Mouse (Mus musculus): Measurements from ENCODE around the gene Hlcs. TPM values are rescaled to one million over a fixed set of nuclear protein-coding genes. Genes with fewer than 3 reads are reported as not detected.

The Hlcs gene
- polyA plus RNA-seq, 1 experiment from 2014 or later: 9.1 TPM

- no peak for ATAC-seq (ENCODE audit: insufficient read depth, low FRiP score, low read depth)
- no peak overlapping the region; the same call in 1 of the 2 replicates for H3K27ac ChIP-seq
- H3K4me2 ChIP-seq: no peak overlapping the region
- H3K4me1 ChIP-seq: no peaks in the 10 kb centered on the region
- H3K36me3 ChIP-seq: no peaks in the 10 kb centered on the region
- no peak overlapping the region for H3K9ac ChIP-seq
- no peaks in the 10 kb centered on the region for H3K9me3 ChIP-seq
- WGBS: 52% methylated on average over 3 of the region's 3 CpGs
- H3K4me3 ChIP-seq (replicated peaks): no peak overlapping the region
- no peaks in the 10 kb centered on the region for H3K27me3 ChIP-seq (replicated peaks)
Observed at GRCm38 (mm10) chr16:94209626-94210025, 103.7 kb downstream of the Hlcs start.

GRCm38 (mm10) chr16:94208826-94209225, 104.5 kb downstream of the Hlcs start:
- Histone ChIP-seq H3K9me3 (no peaks in the 10 kb centered on the region), H3K4me2 (no peak overlapping the region), H3K4me1 (no peaks in the 10 kb centered on the region), H3K36me3 (no peaks in the 10 kb centered on the region), H3K9ac (no peak overlapping the region), H3K27ac (no peak overlapping the region), H3K27me3 (replicated peaks) (no peaks in the 10 kb centered on the region), H3K4me3 (replicated peaks) (no peak overlapping the region)
- 75% methylated on average over 10 of the region's 10 CpGs for WGBS
- no peak for ATAC-seq (ENCODE audit: insufficient read depth, low FRiP score, low read depth)

- Histone ChIP-seq H3K4me2 (no peak overlapping the region), H3K27ac (no peak overlapping the region), H3K4me3 (replicated peaks) (no peak overlapping the region), H3K9ac (no peak overlapping the region), H3K36me3 (no peaks in the 10 kb centered on the region), H3K9me3 (no peaks in the 10 kb centered on the region), H3K4me1 (no peaks in the 10 kb centered on the region), H3K27me3 (replicated peaks) (no peaks in the 10 kb centered on the region)
- WGBS: 86% methylated on average over 6 of the region's 6 CpGs
- ATAC-seq (ENCODE audit: insufficient read depth, low FRiP score, low read depth): no peak
Observed at GRCm38 (mm10) chr16:94208152-94208551, 105.2 kb downstream of the Hlcs start.

GRCm38 (mm10) chr16:94205528-94206484, 107.6 kb downstream of the Hlcs start:
- Histone ChIP-seq H3K9me3 (no peaks in the 10 kb centered on the region), H3K27ac (no peak overlapping the region), H3K9ac (no peak overlapping the region), H3K4me2 (no peak overlapping the region), H3K4me1 (no peaks in the 10 kb centered on the region), H3K27me3 (replicated peaks) (no peaks in the 10 kb centered on the region), H3K36me3 (no peaks in the 10 kb centered on the region), H3K4me3 (replicated peaks) (no peak overlapping the region)
- no peak for ATAC-seq (ENCODE audit: insufficient read depth, low FRiP score, low read depth)
- WGBS: 62% methylated on average over 26 of the region's 26 CpGs

- Histone ChIP-seq H3K36me3 (no peaks in the 10 kb centered on the region), H3K4me3 (replicated peaks) (no peak overlapping the region), H3K9me3 (no peaks in the 10 kb centered on the region), H3K4me1 (no peaks in the 10 kb centered on the region), H3K9ac (no peak overlapping the region), H3K4me2 (no peak overlapping the region), H3K27ac (no peak overlapping the region), H3K27me3 (replicated peaks) (no peaks in the 10 kb centered on the region)
- no peak for ATAC-seq (ENCODE audit: insufficient read depth, low FRiP score, low read depth)
- 63% methylated on average over 5 of the region's 5 CpGs for WGBS
Observed at GRCm38 (mm10) chr16:94201387-94201786, 112.0 kb downstream of the Hlcs start.

GRCm38 (mm10) chr16:94195913-94196312, 117.5 kb downstream of the Hlcs start:
- H3K36me3 ChIP-seq: no peaks in the 10 kb centered on the region
- H3K27me3 ChIP-seq (replicated peaks): no peaks in the 10 kb centered on the region
- no peak overlapping the region for H3K27ac ChIP-seq
- no peaks in the 10 kb centered on the region for H3K4me1 ChIP-seq
- 49% methylated on average over 5 of the region's 5 CpGs for WGBS
- H3K9me3 ChIP-seq: no peaks in the 10 kb centered on the region
- ATAC-seq (ENCODE audit: insufficient read depth, low FRiP score, low read depth): no peak
- no peak overlapping the region for H3K4me2 ChIP-seq
- no peak overlapping the region for H3K4me3 ChIP-seq (replicated peaks)
- H3K9ac ChIP-seq: no peak overlapping the region

- ATAC-seq (ENCODE audit: insufficient read depth, low FRiP score, low read depth): no peak
- Histone ChIP-seq H3K36me3 (no peaks in the 10 kb centered on the region), H3K4me2 (no peak overlapping the region), H3K27ac (no peak overlapping the region), H3K9me3 (no peaks in the 10 kb centered on the region), H3K4me3 (replicated peaks) (no peak overlapping the region), H3K4me1 (no peaks in the 10 kb centered on the region), H3K9ac (no peak overlapping the region), H3K27me3 (replicated peaks) (no peaks in the 10 kb centered on the region)
- 77% methylated on average over 25 of the region's 25 CpGs for WGBS
Observed at GRCm38 (mm10) chr16:94191379-94192315, 121.7 kb downstream of the Hlcs start.

- Histone ChIP-seq H3K27ac (no peak overlapping the region), H3K9me3 (no peaks in the 10 kb centered on the region), H3K4me3 (replicated peaks) (no peak overlapping the region), H3K4me1 (no peaks in the 10 kb centered on the region), H3K4me2 (no peak overlapping the region), H3K27me3 (replicated peaks) (no peaks in the 10 kb centered on the region), H3K36me3 (no peaks in the 10 kb centered on the region), H3K9ac (no peak overlapping the region)
- WGBS: 95% methylated on average over 5 of the region's 5 CpGs
- ATAC-seq (ENCODE audit: insufficient read depth, low FRiP score, low read depth): no peak
Observed at GRCm38 (mm10) chr16:94190256-94190655, 123.1 kb downstream of the Hlcs start.

GRCm38 (mm10) chr16:94186526-94186925, 126.8 kb downstream of the Hlcs start:
- WGBS: 75% methylated on average over 12 of the region's 12 CpGs
- Histone ChIP-seq H3K27me3 (replicated peaks) (no peaks in the 10 kb centered on the region), H3K4me2 (no peak overlapping the region), H3K36me3 (no peaks in the 10 kb centered on the region), H3K27ac (no peak overlapping the region), H3K4me3 (replicated peaks) (no peak overlapping the region), H3K9me3 (no peaks in the 10 kb centered on the region), H3K9ac (no peak overlapping the region), H3K4me1 (no peaks in the 10 kb centered on the region)
- ATAC-seq (ENCODE audit: insufficient read depth, low FRiP score, low read depth): no peak

GRCm38 (mm10) chr16:94185430-94185829, 127.9 kb downstream of the Hlcs start:
- 45% methylated on average over 16 of the region's 16 CpGs for WGBS

GRCm38 (mm10) chr16:94180122-94180870, 133.1 kb downstream of the Hlcs start:
- H3K4me3 ChIP-seq (replicated peaks): no peak overlapping the region
- H3K4me2 ChIP-seq: no peak overlapping the region
- 61% methylated on average over 12 of the region's 12 CpGs for WGBS
- no peak overlapping the region for H3K27ac ChIP-seq
- no peak; the same call in 1 of the 2 replicates for ATAC-seq (ENCODE audit: insufficient read depth, low FRiP score, low read depth)
- H3K4me1 ChIP-seq: no peaks in the 10 kb centered on the region
- no peak overlapping the region for H3K9ac ChIP-seq
- no peaks in the 10 kb centered on the region for H3K27me3 ChIP-seq (replicated peaks)
- no peaks in the 10 kb centered on the region for H3K36me3 ChIP-seq
- H3K9me3 ChIP-seq: no peaks in the 10 kb centered on the region

More at GRCm38 (mm10) chr16:94185430-94185829, 127.9 kb downstream of the Hlcs start:
- H3K27ac ChIP-seq: no peak overlapping the region
- H3K4me2 ChIP-seq: no peak overlapping the region
- H3K36me3 ChIP-seq: no peaks in the 10 kb centered on the region
- H3K4me1 ChIP-seq: no peaks in the 10 kb centered on the region
- H3K9ac ChIP-seq: no peak overlapping the region
- no peak for ATAC-seq (ENCODE audit: insufficient read depth, low FRiP score, low read depth)
- H3K9me3 ChIP-seq: no peaks in the 10 kb centered on the region
- no peaks in the 10 kb centered on the region for H3K27me3 ChIP-seq (replicated peaks)
- no peak overlapping the region for H3K4me3 ChIP-seq (replicated peaks)

Measured in stomach, embryonic 15.5 days (tissue).